In genomic region chr4:134123147-134123546, GRCm38 (mm10) we compare ENCODE assay signal across 11 mouse cellular contexts.
"Had no signal": no experiment of that assay in that cellular context is flagged by ENCODE, and none has a peak within 500 bp of the region (broad histone marks: within the 10 kb centered on the region; RNA-seq: fewer than 3 reads in every experiment).

No protein-coding gene starts in this region.

- DNase-seq: kidney, adult 2 months; lung, adult 2 months; right cerebral cortex, postnatal 25 days had no signal

- H3K27me3 ChIP-seq: limb, embryonic 12.5 days; limb, embryonic 15.5 days; liver, embryonic 12.5 days; neural tube, embryonic 13.5 days; stomach, embryonic 15.5 days had no signal

- H3K4me3 ChIP-seq: limb, embryonic 12.5 days; limb, embryonic 15.5 days; liver, embryonic 12.5 days; liver, embryonic 15.5 days; neural tube, embryonic 13.5 days; stomach, embryonic 15.5 days had no signal

- H3K36me3 ChIP-seq: liver, embryonic 15.5 days; neural tube, embryonic 13.5 days; stomach, embryonic 15.5 days had no signal

- ATAC-seq: intestine, postnatal 0 days; liver, embryonic 12.5 days had no signal

- H3K27ac ChIP-seq: kidney, postnatal 0 days; limb, embryonic 12.5 days; limb, embryonic 15.5 days; liver, embryonic 12.5 days; liver, embryonic 15.5 days; neural tube, embryonic 13.5 days; stomach, embryonic 15.5 days had no signal
